Mouse (Mus musculus) midbrain, embryonic 13.5 days (tissue): Measurements from ENCODE around the gene Kncn. TPM values are rescaled to one million over a fixed set of nuclear protein-coding genes. Genes with fewer than 3 reads are reported as not detected.
A peak's percentile ranks its signal among the peaks of the same experiment; 100 is the strongest.

Experiments used
- ATAC-seq: fragments of 200-750 bp; cut with Nextera tagmentation; 2 replicates; pipeline ENCODE4 v1.8.0; 2017; ENCODE audit warnings: mild to moderate bottlenecking, moderate TSS enrichment, moderate library complexity
- H3K27ac ChIP-seq: fragments of 300-500 bp; sonication (generic); 2 replicates; pipeline ENCODE4 v1.5.1; 2015; ENCODE audit warnings: inconsistent platforms, mild to moderate bottlenecking, moderate library complexity
- H3K27me3 ChIP-seq: fragments of 300-500 bp; sonication (generic); 2 replicates; pipeline ENCODE4 v1.6.1; 2015; ENCODE audit warnings: mild to moderate bottlenecking, inconsistent platforms
- H3K36me3 ChIP-seq: fragments of 300-500 bp; sonication (generic); 2 replicates; pipeline ENCODE4 v1.6.1; 2015; ENCODE audit warnings: mild to moderate bottlenecking, inconsistent platforms
- H3K4me1 ChIP-seq: fragments of 300-500 bp; sonication (generic); replicated peaks from 2 replicates; pipeline ENCODE4 v1.6.1; 2015; ENCODE audit warnings: inconsistent platforms
- H3K4me2 ChIP-seq: fragments of 300-500 bp; sonication (generic); replicated peaks from 2 replicates; pipeline ENCODE4 v1.6.1; 2015; ENCODE audit warnings: moderate library complexity, mild to moderate bottlenecking, inconsistent platforms
- H3K4me3 ChIP-seq: fragments of 300-500 bp; sonication (generic); replicated peaks from 2 replicates; pipeline ENCODE4 v1.5.1; 2015; ENCODE audit warnings: mild to moderate bottlenecking, inconsistent platforms
- H3K9ac ChIP-seq: fragments of 300-500 bp; sonication (generic); replicated peaks from 2 replicates; pipeline ENCODE4 v1.6.1; 2015; ENCODE audit warnings: mild to moderate bottlenecking, inconsistent platforms
- H3K9me3 ChIP-seq: fragments of 300-500 bp; sonication (generic); 2 replicates; pipeline ENCODE4 v1.6.1; 2016; ENCODE audit warnings: mild to moderate bottlenecking, inconsistent platforms
- WGBS: fragments of 180-500 bp; shearing (Covaris S2); methylation state at CpG from one replicate; pipeline ENCODE4 v1.1.7; 2015; 5-methylcytosine and 5-hydroxymethylcytosine counted together
- polyA plus RNA-seq: library from polyadenylated mRNA; unstranded; fragments of >200 nt; fragmentation: Nextera tagmentation; extraction: Ambion mirVana; gene quantifications from 2 replicates; pipeline ENCODE4 v1.2.1, GENCODE M21; 2015

The Kncn gene
- polyA plus RNA-seq, 1 experiment from 2014 or later = 0.24 TPM

DNA sequence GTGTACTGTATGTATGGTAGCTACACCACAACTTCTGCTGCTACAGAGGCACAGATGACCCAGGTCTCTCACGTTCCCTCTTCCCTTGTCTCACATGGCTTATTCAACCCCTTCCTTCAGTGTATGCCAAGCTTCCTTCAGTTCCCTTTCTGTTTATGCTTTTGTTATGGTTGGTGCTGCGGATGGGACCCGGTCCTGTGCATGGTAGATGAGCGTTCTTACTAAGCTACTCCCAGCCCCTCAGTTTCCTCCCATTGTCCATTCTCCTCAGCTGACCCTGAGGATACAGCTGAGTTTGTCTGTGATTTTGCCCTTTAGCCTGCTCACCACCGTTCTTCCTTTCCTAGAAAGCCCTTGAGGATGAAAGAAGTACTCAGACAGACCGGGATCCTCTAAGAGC, 32.6 kb upstream of the Kncn start:
- Histone ChIP-seq H3K27ac (no peak overlapping the region), H3K4me2 (no peak overlapping the region), H3K36me3 (peaks cover 28% of the 10 kb centered on the region), H3K27me3 (no peaks in the 10 kb centered on the region), H3K9me3 (no peaks in the 10 kb centered on the region), H3K9ac (no peak overlapping the region), H3K4me3 (no peak overlapping the region), H3K4me1 (peaks cover 28% of the 10 kb centered on the region)
- ATAC-seq = no peak
- 88% methylated on average over 6 of the region's 6 CpGs for WGBS

DNA sequence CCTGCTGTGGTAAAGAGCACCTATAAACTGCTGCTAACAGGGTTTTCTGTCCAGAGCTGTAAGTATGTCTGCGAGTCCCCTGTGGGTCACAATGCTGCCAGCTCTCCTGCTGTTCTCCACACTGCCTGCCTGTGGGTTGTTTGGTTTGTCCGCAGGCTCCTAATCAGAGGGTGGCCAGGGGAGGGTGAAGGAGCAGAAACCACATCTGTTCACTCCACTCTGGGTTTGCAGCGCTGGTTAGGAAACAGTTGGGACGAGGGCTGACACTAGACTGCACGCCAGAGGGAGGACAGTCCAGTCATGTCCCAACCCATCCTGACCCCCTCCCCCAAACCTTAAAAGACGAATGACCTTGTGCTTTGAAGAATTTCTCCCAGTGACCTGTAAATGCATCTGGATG, 29.1 kb upstream of the Kncn start:
- no peaks in the 10 kb centered on the region for H3K27me3 ChIP-seq
- no peak overlapping the region for H3K9ac ChIP-seq
- WGBS = 48% methylated on average over 6 of the region's 6 CpGs
- peak overlapping the region; percentile 68; the same call in 1 of the 2 replicates for H3K27ac ChIP-seq
- no peak overlapping the region for H3K4me2 ChIP-seq
- H3K36me3 ChIP-seq = peaks cover 35% of the 10 kb centered on the region
- peaks cover 38% of the 10 kb centered on the region for H3K4me1 ChIP-seq
- no peaks in the 10 kb centered on the region for H3K9me3 ChIP-seq
- no peak for ATAC-seq
- H3K4me3 ChIP-seq = no peak overlapping the region

GRCm38 (mm10) chr4:115855609-115856008, 28.6 kb upstream of the Kncn start:
- peak overlapping the region; percentile 68 for H3K27ac ChIP-seq
- H3K9me3 ChIP-seq = no peaks in the 10 kb centered on the region
- ATAC-seq = no peak
- no peak overlapping the region for H3K4me3 ChIP-seq
- WGBS = 47% methylated on average over 4 of the region's 4 CpGs
- H3K9ac ChIP-seq = no peak overlapping the region
- peaks cover 38% of the 10 kb centered on the region for H3K4me1 ChIP-seq
- H3K36me3 ChIP-seq = peaks cover 38% of the 10 kb centered on the region
- no peaks in the 10 kb centered on the region for H3K27me3 ChIP-seq
- H3K4me2 ChIP-seq = no peak overlapping the region

DNA sequence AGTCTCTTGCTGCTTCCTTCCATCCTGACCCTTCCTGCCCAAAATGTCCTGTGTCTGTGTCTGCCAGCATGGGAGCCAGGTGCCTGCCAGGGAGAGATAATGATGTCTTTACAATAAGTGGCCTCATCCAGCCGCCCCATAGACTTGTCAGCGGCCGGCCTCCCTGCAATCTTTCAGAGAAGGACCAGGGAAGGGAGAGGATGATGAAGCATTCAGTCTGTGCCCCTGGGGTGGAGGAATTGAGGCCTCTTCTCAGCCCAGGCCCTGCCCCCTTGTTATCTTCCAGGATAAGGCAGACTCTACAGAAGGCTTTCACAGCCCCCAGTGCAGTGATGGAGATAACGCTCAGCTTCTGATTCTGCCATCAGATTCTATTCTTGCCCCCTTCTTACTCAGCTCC, 27.9 kb upstream of the Kncn start:
- WGBS = 29% methylated on average over 4 of the region's 4 CpGs
- no peaks in the 10 kb centered on the region for H3K27me3 ChIP-seq
- peaks cover 38% of the 10 kb centered on the region for H3K4me1 ChIP-seq
- H3K9ac ChIP-seq = peak overlapping the region; percentile 16; the same call in 1 of the 2 replicates
- H3K4me2 ChIP-seq = no peak overlapping the region
- H3K9me3 ChIP-seq = no peaks in the 10 kb centered on the region
- H3K27ac ChIP-seq = peak overlapping the region; percentile 68
- ATAC-seq = peak; percentile 37
- peaks cover 41% of the 10 kb centered on the region for H3K36me3 ChIP-seq
- H3K4me3 ChIP-seq = no peak overlapping the region

DNA sequence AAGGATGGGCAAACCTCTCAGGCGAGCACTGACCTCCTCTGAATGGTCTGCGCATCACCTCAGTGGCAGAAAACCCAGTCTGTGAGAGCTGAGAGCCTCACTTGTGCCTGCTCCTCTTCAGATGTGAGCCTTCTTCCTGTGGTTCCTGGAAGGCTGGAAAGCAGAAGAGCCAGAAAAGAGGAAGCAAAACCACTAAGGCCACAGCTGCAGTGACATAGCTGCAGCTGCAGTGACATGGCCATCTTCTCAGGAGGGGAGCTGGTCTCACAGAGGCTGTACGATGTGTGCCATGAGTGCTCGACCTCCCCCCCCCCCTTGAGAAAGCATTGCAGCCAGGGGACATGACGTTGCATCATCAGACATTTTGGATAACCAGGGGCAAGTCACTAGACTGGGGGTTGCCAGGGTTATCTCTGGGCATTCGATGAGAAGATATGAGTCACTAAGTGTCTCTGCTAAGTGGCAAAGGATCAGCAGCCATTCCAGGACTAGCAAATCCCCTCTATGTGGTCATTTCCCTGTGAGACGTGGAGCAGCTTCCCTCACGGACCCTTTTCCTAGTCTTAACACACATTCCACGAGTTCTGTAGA, 26.8 kb upstream of the Kncn start:
- H3K4me2 ChIP-seq = no peak overlapping the region
- H3K4me1 ChIP-seq = peaks cover 38% of the 10 kb centered on the region
- no peak for ATAC-seq
- peak overlapping the region; percentile 17; the same call in 1 of the 2 replicates for H3K27ac ChIP-seq
- H3K27me3 ChIP-seq = no peaks in the 10 kb centered on the region
- H3K9me3 ChIP-seq = no peaks in the 10 kb centered on the region
- H3K4me3 ChIP-seq = no peak overlapping the region
- WGBS = 90% methylated on average over 9 of the region's 9 CpGs
- H3K9ac ChIP-seq = no peak overlapping the region
- H3K36me3 ChIP-seq = peaks cover 40% of the 10 kb centered on the region

DNA sequence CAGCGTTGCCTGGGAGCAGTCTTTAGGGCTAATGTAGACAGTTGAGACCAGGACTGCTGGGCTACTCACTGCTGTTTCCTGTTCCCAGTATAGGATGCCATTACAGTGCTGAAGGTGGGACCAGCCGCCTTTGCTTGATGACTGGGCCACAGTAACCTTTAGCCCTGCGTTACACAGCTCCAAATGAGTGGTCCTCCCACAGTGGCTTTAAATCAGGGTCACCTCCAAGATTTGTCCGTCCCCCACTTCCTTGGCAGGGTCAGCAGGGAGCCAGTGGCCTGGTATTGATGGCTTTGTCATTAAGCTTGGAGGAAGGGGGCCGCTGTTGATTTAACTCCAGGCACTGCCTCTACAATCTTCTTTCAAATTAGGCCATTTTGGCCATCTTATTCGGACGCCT, 20.8 kb upstream of the Kncn start:
- H3K4me2 ChIP-seq = no peak overlapping the region
- peaks cover 39% of the 10 kb centered on the region for H3K36me3 ChIP-seq
- H3K27ac ChIP-seq = no peak overlapping the region
- peaks cover 5% of the 10 kb centered on the region for H3K4me1 ChIP-seq
- no peak overlapping the region for H3K4me3 ChIP-seq
- ATAC-seq = no peak
- no peaks in the 10 kb centered on the region for H3K27me3 ChIP-seq
- WGBS = 69% methylated on average over 7 of the region's 7 CpGs
- H3K9me3 ChIP-seq = no peaks in the 10 kb centered on the region
- H3K9ac ChIP-seq = no peak overlapping the region

- ATAC-seq = no peak
- Histone ChIP-seq H3K27me3 (no peaks in the 10 kb centered on the region), H3K4me3 (no peak overlapping the region), H3K4me1 (peaks cover 10% of the 10 kb centered on the region), H3K9ac (no peak overlapping the region), H3K36me3 (peaks cover 38% of the 10 kb centered on the region), H3K4me2 (no peak overlapping the region), H3K27ac (no peak overlapping the region), H3K9me3 (no peaks in the 10 kb centered on the region)
- WGBS = 54% methylated on average over 10 of the region's 10 CpGs
Observed at GRCm38 (mm10) chr4:115863880-115864279, 20.3 kb upstream of the Kncn start.

GRCm38 (mm10) chr4:115869512-115870210, 14.5 kb upstream of the Kncn start:
- no peaks in the 10 kb centered on the region for H3K9me3 ChIP-seq
- peak; percentile 75 for ATAC-seq
- no peak overlapping the region for H3K4me3 ChIP-seq
- 0 out of 2 replicates have a peak overlapping the region, but pooled peaks have one; percentile 28 for H3K9ac ChIP-seq
- peak overlapping the region; percentile 80 for H3K27ac ChIP-seq
- no peak overlapping the region for H3K4me2 ChIP-seq
- 11% methylated on average over 16 of the region's 16 CpGs for WGBS
- H3K4me1 ChIP-seq = peaks cover 24% of the 10 kb centered on the region
- peaks cover 21% of the 10 kb centered on the region for H3K36me3 ChIP-seq
- H3K27me3 ChIP-seq = no peaks in the 10 kb centered on the region

GRCm38 (mm10) chr4:115873231-115873630, 11.0 kb upstream of the Kncn start:
- H3K4me1 ChIP-seq = peaks cover 37% of the 10 kb centered on the region
- 79% methylated on average over 3 of the region's 3 CpGs for WGBS
- no peak for ATAC-seq
- H3K9me3 ChIP-seq = no peaks in the 10 kb centered on the region
- H3K9ac ChIP-seq = no peak overlapping the region
- peaks cover 28% of the 10 kb centered on the region for H3K36me3 ChIP-seq
- no peak overlapping the region for H3K27ac ChIP-seq
- H3K27me3 ChIP-seq = no peaks in the 10 kb centered on the region
- no peak overlapping the region for H3K4me3 ChIP-seq
- no peak overlapping the region for H3K4me2 ChIP-seq

DNA sequence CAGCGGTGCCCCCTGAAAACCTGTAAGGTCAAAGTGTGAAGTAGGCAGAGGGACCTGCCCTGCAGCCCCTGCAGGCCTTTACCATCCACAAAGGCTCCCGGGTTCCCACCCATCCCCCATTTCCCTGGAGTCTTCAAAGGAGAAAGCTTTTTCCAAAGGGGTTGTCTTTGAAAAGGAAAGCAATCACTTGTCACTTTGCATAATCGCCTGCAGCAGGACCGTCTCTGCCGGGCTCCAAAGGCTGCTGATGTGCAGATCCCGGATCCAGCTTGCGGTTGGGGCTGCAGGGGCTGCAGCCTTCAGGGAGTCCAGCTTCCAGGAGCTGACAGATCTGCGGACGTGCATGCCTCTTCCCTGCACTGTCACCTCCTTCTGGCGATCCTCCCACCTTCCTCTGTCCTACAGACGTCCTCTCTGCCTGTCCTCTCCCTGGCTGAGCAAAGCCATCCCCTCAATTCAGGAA, 6.0 kb upstream of the Kncn start:
- WGBS = 2% methylated on average over 11 of the region's 11 CpGs
- Histone ChIP-seq H3K9me3 (no peaks in the 10 kb centered on the region), H3K36me3 (peaks cover 18% of the 10 kb centered on the region), H3K4me3 (0 out of 2 replicates have a peak overlapping the region, but pooled peaks have one; percentile 6), H3K27me3 (no peaks in the 10 kb centered on the region), H3K27ac (peak overlapping the region; percentile 88), H3K4me2 (peak overlapping the region; percentile 41), H3K4me1 (peaks cover 56% of the 10 kb centered on the region), H3K9ac (peak overlapping the region; percentile 53; the same call in 1 of the 2 replicates)
- peak; percentile 72 for ATAC-seq

GRCm38 (mm10) chr4:115878828-115879227, 5.4 kb upstream of the Kncn start:
- no peaks in the 10 kb centered on the region for H3K27me3 ChIP-seq
- peak overlapping the region; percentile 88; the same call in 1 of the 2 replicates for H3K27ac ChIP-seq
- H3K36me3 ChIP-seq = peaks cover 14% of the 10 kb centered on the region
- peak overlapping the region; percentile 53; the same call in 1 of the 2 replicates for H3K9ac ChIP-seq
- H3K4me3 ChIP-seq = no peak overlapping the region
- H3K9me3 ChIP-seq = no peaks in the 10 kb centered on the region
- H3K4me2 ChIP-seq = peak overlapping the region; percentile 41
- 13% methylated on average over 9 of the region's 9 CpGs for WGBS
- H3K4me1 ChIP-seq = peaks cover 56% of the 10 kb centered on the region
- no peak for ATAC-seq

DNA sequence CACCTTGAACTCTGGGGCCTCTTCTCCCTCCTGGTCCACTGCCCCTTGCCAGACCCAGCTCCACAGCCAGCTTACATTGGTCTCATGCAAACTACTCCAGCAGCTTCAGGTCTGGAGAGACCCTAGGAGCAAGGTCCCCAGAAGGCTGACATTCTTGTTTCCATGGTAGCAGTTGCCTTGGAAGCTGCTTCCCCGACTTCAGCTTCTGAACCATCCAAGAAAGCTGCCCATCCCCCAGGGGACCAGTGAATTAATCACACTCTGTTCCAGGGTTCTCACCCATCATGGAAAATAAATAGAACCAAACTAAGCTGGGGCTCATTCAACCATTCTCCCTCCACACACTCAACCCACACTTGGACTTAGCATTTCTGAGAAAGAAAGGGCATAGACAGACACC, 3.0 kb upstream of the Kncn start:
- Histone ChIP-seq H3K9me3 (no peaks in the 10 kb centered on the region), H3K9ac (no peak overlapping the region), H3K4me3 (no peak overlapping the region), H3K4me2 (0 out of 2 replicates have a peak overlapping the region, but pooled peaks have one; percentile 21), H3K27ac (peak overlapping the region; percentile 70), H3K36me3 (peaks cover 4% of the 10 kb centered on the region; the same call in 1 of the 2 replicates), H3K4me1 (peaks cover 56% of the 10 kb centered on the region), H3K27me3 (no peaks in the 10 kb centered on the region)
- ATAC-seq = peak; percentile 36
- 0% methylated on average over 1 of the region's 1 CpGs for WGBS
